Mouse (Mus musculus): ENCODE measurements around the gene Rgs14.

GRCm38 (mm10) chr13:55371740-55372139 lies 2.2 kb downstream of the Rgs14 start:
- TF ChIP-seq POLR2A (IDR thresholded peaks at IDR 0.05; ENCODE audit: borderline replicate concordance, low read depth, low read length): no peak
- no peak for TF ChIP-seq CTCF (IDR thresholded peaks at IDR 0.05; ENCODE audit: low read depth, low read length)

Measured in bone marrow macrophage, adult 2 months (primary cell).